Mouse (Mus musculus): ENCODE data around the gene Gk. TPM values are rescaled to one million over a fixed set of nuclear protein-coding genes. Genes with fewer than 3 reads are reported as not detected.

Gene Gk
- 1 to 10 TPM; 1.1 to 2.5 TPM for total RNA-seq (2021)
- long read RNA-seq, experiment 1, partial matches to known transcripts, result 0 of 2 reads
- long read RNA-seq, experiment 1, other reads (novel, unspliced or antisense), result 2 of 2 reads
- long read RNA-seq, experiment 2, full-length matches to known transcripts, result 1 of 2 reads
- long read RNA-seq, experiment 2, partial matches to known transcripts, result 1 of 2 reads
- long read RNA-seq, experiment 2, other reads (novel, unspliced or antisense), result 0 of 2 reads

- DNase-seq, result peak; percentile 92 to 95
- intact Hi-C loops (cut with DNase I), result loop anchor here (10.0 kb wide), 1 partner anchor 202 kb away; the partner anchor contains the start of gene Tab3
Measured at GRCm38 (mm10) chrX:85776544-85777087, at the start of gene Gk. Gene Gk (minus strand): TSS chrX:85776819.

- no peak for DNase-seq
- intact Hi-C loops (cut with DNase I), result no loop called here
Measured at GRCm38 (mm10) chrX:85804706-85805376, 28.2 kb upstream of the Gk start.

- no peak for DNase-seq
- intact Hi-C loops (cut with DNase I), result no loop called here
Measured at GRCm38 (mm10) chrX:85803006-85803405, 26.4 kb upstream of the Gk start.

- intact Hi-C loops (cut with DNase I), result no loop called here
- no peak for DNase-seq
Measured at GRCm38 (mm10) chrX:85797449-85797848, 20.8 kb upstream of the Gk start.

- no peak for DNase-seq
- intact Hi-C loops (cut with DNase I), result loop anchor here (10.0 kb wide), 1 partner anchor 204 kb away; the partner anchor contains the start of gene Tab3
Measured at GRCm38 (mm10) chrX:85778346-85778745, 1.7 kb upstream of the Gk start.

GRCm38 (mm10) chrX:85777141-85777540 is 522 bp upstream of the Gk start:
- DNase-seq, result no peak
- intact Hi-C loops (cut with DNase I), result loop anchor here (10.0 kb wide), 1 partner anchor 202 kb away; the partner anchor contains the start of gene Tab3

- DNase-seq, result peak in 1 of 2 experiments; percentile 10
Measured at GRCm38 (mm10) chrX:85775879-85776543, 608 bp downstream of the Gk start.

GRCm38 (mm10) chrX:85771303-85771702 is 5.3 kb downstream of the Gk start:
- intact Hi-C loops (cut with DNase I), result loop anchor here (10.0 kb wide), 1 partner anchor 197 kb away; the partner anchor contains the start of gene Tab3
- no peak for DNase-seq

More at GRCm38 (mm10) chrX:85775879-85776543, 608 bp downstream of the Gk start:
- intact Hi-C loops (cut with DNase I), result loop anchor here (10.0 kb wide), 1 partner anchor 201 kb away; the partner anchor contains the start of gene Tab3

GRCm38 (mm10) chrX:85770747-85771146 is 5.9 kb downstream of the Gk start:
- DNase-seq, result no peak
- intact Hi-C loops (cut with DNase I), result loop anchor here (10.0 kb wide), 1 partner anchor 196 kb away; the partner anchor contains the start of gene Tab3

- intact Hi-C loops (cut with DNase I), result no loop called here
Measured at GRCm38 (mm10) chrX:85768578-85768977, 8.0 kb downstream of the Gk start.

GRCm38 (mm10) chrX:85756005-85756404 is 20.6 kb downstream of the Gk start:
- no peak for DNase-seq
- intact Hi-C loops (cut with DNase I), result no loop called here

More at GRCm38 (mm10) chrX:85768578-85768977, 8.0 kb downstream of the Gk start:
- no peak for DNase-seq

- DNase-seq, result no peak
- intact Hi-C loops (cut with DNase I), result no loop called here
Measured at GRCm38 (mm10) chrX:85743837-85744236, 32.8 kb downstream of the Gk start.

GRCm38 (mm10) chrX:85733228-85733627 is 43.4 kb downstream of the Gk start:
- intact Hi-C loops (cut with DNase I), result no loop called here
- no peak for DNase-seq

- no peak for DNase-seq
- intact Hi-C loops (cut with DNase I), result no loop called here
Measured at GRCm38 (mm10) chrX:85731133-85731938, 45.3 kb downstream of the Gk start.

GRCm38 (mm10) chrX:85721226-85721625 is 55.4 kb downstream of the Gk start:
- intact Hi-C loops (cut with DNase I), result no loop called here
- DNase-seq, result peak in 1 of 2 experiments; percentile 10

GRCm38 (mm10) chrX:85710399-85710798 is 66.2 kb downstream of the Gk start:
- no peak for DNase-seq
- intact Hi-C loops (cut with DNase I), result no loop called here

GRCm38 (mm10) chrX:85705715-85706114 is 70.9 kb downstream of the Gk start:
- intact Hi-C loops (cut with DNase I), result no loop called here
- no peak for DNase-seq

- DNase-seq, result no peak
- intact Hi-C loops (cut with DNase I), result no loop called here
Measured at GRCm38 (mm10) chrX:85683723-85684122, 92.9 kb downstream of the Gk start.

- DNase-seq, result no peak
- intact Hi-C loops (cut with DNase I), result no loop called here
Measured at GRCm38 (mm10) chrX:85682125-85682524, 94.5 kb downstream of the Gk start.

- DNase-seq, result peak in 1 of 2 experiments; percentile 7
- intact Hi-C loops (cut with DNase I), result loop anchor here (5.0 kb wide), 2 partner anchors 200 to 240 kb away; no protein-coding TSS in a partner anchor
Measured at GRCm38 (mm10) chrX:85676808-85677207, 99.8 kb downstream of the Gk start.

Data from gastrocnemius, postnatal 36 days (tissue).